Mouse (Mus musculus): ENCODE measurements at regions not wholly inside any gene's neighbourhood (a gene's known extent, or its start where the extent isn't known, plus 50 kb on each side); places are given as distances from the start of the nearest gene placed in this dataset.

DNA sequence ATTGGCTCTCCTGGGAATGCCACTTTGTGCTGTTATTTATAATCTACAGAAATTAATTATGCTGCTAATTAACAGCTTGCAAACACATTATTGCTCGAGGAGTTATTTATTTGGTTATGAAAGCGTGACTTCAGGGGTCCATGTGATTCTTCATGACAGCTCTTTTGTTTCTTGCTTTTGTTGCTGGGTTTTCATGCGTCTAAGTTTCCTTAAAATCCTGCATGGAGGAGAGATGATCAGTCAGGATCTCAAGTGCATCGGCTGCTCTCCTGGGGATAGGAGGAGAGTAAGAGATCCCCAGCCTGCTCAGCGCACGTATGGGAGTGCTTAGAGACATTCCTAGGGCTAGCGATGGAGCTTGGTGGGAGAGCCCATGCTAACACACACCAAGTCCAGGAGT lies 171.4 kb downstream of the Tox3 start:
- TF ChIP-seq CTCF (conservative IDR thresholded peaks at IDR 0.05; ENCODE audit: low read length) = no peak
- TF ChIP-seq NANOG (IDR thresholded peaks at IDR 0.05; ENCODE audit: borderline replicate concordance, low read length) = no peak

Measured in E14TG2a.4 (cell line).